Mouse (Mus musculus) liver, adult 2 months (tissue): ENCODE results near the gene Gm26897. TPM values are rescaled to one million over a fixed set of nuclear protein-coding genes. Genes with fewer than 3 reads are reported as not detected.

ENCODE experiments used
- DNase-seq: peaks from one replicate; pipeline ENCODE4 v3.0.0-alpha.2; 2011; ENCODE audit warnings: low read depth, low spot score; ENCODE audit errors: extremely low read depth
- H3K27ac ChIP-seq: fragments of 200-500 bp; replicated peaks from 2 replicates; pipeline ENCODE4 v1.5.1; 2012; ENCODE audit warnings: low read depth, mild to moderate bottlenecking, control low read depth, inconsistent platforms, low read length; ENCODE audit not compliant: insufficient read depth
- H3K27me3 ChIP-seq: fragments of 200-500 bp; 2 replicates; pipeline ENCODE4 v1.6.1; 2012; ENCODE audit warnings: mild to moderate bottlenecking, moderate library complexity, low read length, inconsistent platforms; ENCODE audit not compliant: control insufficient read depth, insufficient read depth
- H3K36me3 ChIP-seq: fragments of 200-500 bp; 2 replicates; pipeline ENCODE4 v1.6.1; 2012; ENCODE audit warnings: low read length, inconsistent platforms; ENCODE audit not compliant: control insufficient read depth, insufficient read depth
- H3K4me1 ChIP-seq: fragments of 200-500 bp; 2 replicates; pipeline ENCODE4 v1.6.1; 2011; ENCODE audit warnings: low read length; ENCODE audit not compliant: control insufficient read depth, insufficient read depth
- H3K4me3 ChIP-seq: fragments of 200-500 bp; 2 replicates; pipeline ENCODE4 v1.5.1; 2011; ENCODE audit warnings: low read depth, mild to moderate bottlenecking, control low read depth, low read length, moderate library complexity; ENCODE audit not compliant: insufficient read depth
- H3K79me2 ChIP-seq: fragments of 200-500 bp; 2 replicates; pipeline ENCODE4 v1.6.1; 2012; ENCODE audit warnings: inconsistent platforms, mild to moderate bottlenecking, low read length, moderate library complexity; ENCODE audit not compliant: control insufficient read depth, insufficient read depth
- H3K9ac ChIP-seq: fragments of 200-500 bp; 2 replicates; pipeline ENCODE4 v1.6.1; 2012; ENCODE audit warnings: low read depth, mild to moderate bottlenecking, control low read depth, inconsistent platforms, low read length
- CTCF ChIP-seq: fragments of 200-500 bp; IDR thresholded peaks from 2 replicates; pipeline ENCODE4 v1.5.1; 2011; ENCODE audit warnings: low read depth, low read length, control low read depth
- POLR2A ChIP-seq: fragments of 200-500 bp; IDR thresholded peaks from 2 replicates; pipeline ENCODE4 v1.6.1; 2011; ENCODE audit warnings: low read length, control low read depth; ENCODE audit not compliant: insufficient read depth; ENCODE audit errors: extremely low read depth
- WGBS: fragments of 180-500 bp; shearing (Covaris S2); methylation state at CpG from one replicate; pipeline ENCODE4 v1.1.7; 2018; 5-methylcytosine and 5-hydroxymethylcytosine counted together
- polyA plus RNA-seq: library from polyadenylated mRNA; depleted of rRNA; stranded (reverse); fragments of >200 nt; gene quantifications from 2 replicates; pipeline ENCODE4 v1.2.3, GENCODE M21; 2012
- total RNA-seq: library from RNA; depleted of rRNA; stranded (reverse); fragments of >200 nt; gene quantifications from 2 replicates; pipeline ENCODE4 v1.2.3, GENCODE M21; 2014

The Gm26897 gene
- total and polyA plus RNA-seq, 2 experiments, result not detected

DNA sequence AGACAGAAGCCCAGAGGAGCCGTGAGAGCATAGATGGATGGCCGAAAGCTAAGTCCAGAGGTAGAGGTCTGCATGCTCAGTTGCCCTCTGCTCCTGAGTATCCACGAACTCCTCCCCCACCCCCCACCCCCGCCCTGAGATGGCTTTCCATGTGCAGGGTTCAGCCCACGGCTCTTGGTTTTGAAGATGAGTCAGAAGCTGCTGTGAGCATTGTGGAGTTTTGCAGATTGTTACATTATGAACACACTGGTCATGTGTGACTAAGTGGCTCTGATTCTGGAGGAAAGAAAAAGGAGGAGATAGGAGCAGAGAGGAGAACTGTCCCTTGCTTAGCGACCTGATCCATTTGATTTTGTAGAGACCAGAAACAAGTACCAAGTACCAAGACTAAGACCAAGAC lies 42.5 kb downstream of the Gm26897 start:
- 68% methylated on average over 6 of the region's 6 CpGs for WGBS
- Histone ChIP-seq H3K36me3 (no peaks in the 10 kb centered on the region), H3K79me2 (no peaks in the 10 kb centered on the region), H3K4me3 (no peak overlapping the region), H3K27me3 (no peaks in the 10 kb centered on the region), H3K4me1 (no peaks in the 10 kb centered on the region), H3K9ac (no peak overlapping the region), H3K27ac (no peak overlapping the region)
- DNase-seq, result no peak
- TF ChIP-seq POLR2A, result no peak
- no peak for TF ChIP-seq CTCF

GRCm38 (mm10) chr5:111778093-111778492 lies 44.4 kb downstream of the Gm26897 start:
- no peaks in the 10 kb centered on the region for H3K4me1 ChIP-seq
- H3K4me3 ChIP-seq, result no peak overlapping the region
- H3K27ac ChIP-seq, result no peak overlapping the region
- no peaks in the 10 kb centered on the region for H3K79me2 ChIP-seq
- no peak for DNase-seq
- no peaks in the 10 kb centered on the region for H3K36me3 ChIP-seq
- no peaks in the 10 kb centered on the region for H3K27me3 ChIP-seq
- no peak overlapping the region for H3K9ac ChIP-seq
- no peak for TF ChIP-seq CTCF
- no peak for TF ChIP-seq POLR2A
- whole genome bisulfite sequencing, result 76% methylated on average over 5 of the region's 5 CpGs

- no peak overlapping the region for H3K27ac ChIP-seq
- H3K36me3 ChIP-seq, result no peaks in the 10 kb centered on the region
- 89% methylated on average over 10 of the region's 10 CpGs for WGBS
- TF ChIP-seq CTCF, result no peak
- TF ChIP-seq POLR2A, result no peak
- H3K4me1 ChIP-seq, result no peaks in the 10 kb centered on the region
- H3K27me3 ChIP-seq, result no peaks in the 10 kb centered on the region
- H3K9ac ChIP-seq, result no peak overlapping the region
- H3K4me3 ChIP-seq, result no peak overlapping the region
- no peak for DNase-seq
- no peaks in the 10 kb centered on the region for H3K79me2 ChIP-seq
Observed at GRCm38 (mm10) chr5:111779776-111780485, 46.2 kb downstream of the Gm26897 start.
